Mouse (Mus musculus) G1E (cell line): ENCODE measurements around the gene Rhbdd2. TPM values are rescaled to one million over a fixed set of nuclear protein-coding genes. Genes with fewer than 3 reads are reported as not detected.

Source experiments
- ATAC-seq: 2 replicates; pipeline ENCODE4 v1.8.0; 2016; ENCODE audit warnings: mild to moderate bottlenecking; ENCODE audit not compliant: insufficient number of reproducible peaks, poor library complexity, low FRiP score, severe bottlenecking; ENCODE audit errors: extremely low read depth
- DNase-seq: peaks from one replicate; pipeline ENCODE4 v3.0.0; 2012; ENCODE audit warnings: low spot score
- H3K27me3 ChIP-seq: 2 replicates; pipeline ENCODE4 v1.6.1; 2012; ENCODE audit warnings: mild to moderate bottlenecking, low read length, inconsistent platforms; ENCODE audit not compliant: insufficient read depth
- H3K36me3 ChIP-seq: replicated peaks from 2 replicates; pipeline ENCODE3; 2012; ENCODE audit warnings: mild to moderate bottlenecking, inconsistent platforms
- H3K4me1 ChIP-seq: 2 replicates; pipeline ENCODE4 v1.6.1; 2012; ENCODE audit warnings: low read depth, low read length, inconsistent platforms, mixed read lengths; ENCODE audit not compliant: insufficient read depth
- H3K4me3 ChIP-seq: 2 replicates; pipeline ENCODE4 v1.5.1; 2012; ENCODE audit warnings: low read depth, mild to moderate bottlenecking, inconsistent platforms, low read length, moderate library complexity, mixed read lengths
- H3K9me3 ChIP-seq: replicated peaks from 2 replicates; pipeline ENCODE4 v1.6.1; 2012; ENCODE audit warnings: inconsistent platforms
- CTCF ChIP-seq: IDR thresholded peaks from 2 replicates; pipeline ENCODE4 v1.5.1; 2012; ENCODE audit warnings: low read depth, low read length, inconsistent platforms, mixed read lengths
- GATA1 ChIP-seq: IDR thresholded peaks from 2 replicates; pipeline ENCODE4 v1.6.1; 2012; ENCODE audit warnings: borderline replicate concordance, low read length, inconsistent platforms, mixed read lengths
- GATA2 ChIP-seq: IDR thresholded peaks from 2 replicates; pipeline ENCODE4 v1.6.1; 2012; ENCODE audit warnings: low read depth, low read length, inconsistent platforms, borderline replicate concordance
- POLR2AphosphoS5 ChIP-seq: IDR thresholded peaks from 2 replicates; pipeline ENCODE4 v1.6.1; 2012; ENCODE audit warnings: low read depth, low read length, inconsistent platforms; ENCODE audit not compliant: insufficient replicate concordance
- TAL1 ChIP-seq: conservative IDR thresholded peaks from 2 replicates; pipeline ENCODE4 v1.6.1; 2012; ENCODE audit warnings: low read depth, low read length, inconsistent platforms, mixed read lengths
- polyA plus RNA-seq: library from polyadenylated mRNA; stranded (reverse); fragments of >175 nt; gene quantifications from 2 replicates; pipeline ENCODE4 v1.2.3, GENCODE M21; 2012
- total RNA-seq, 2 experiments: library from RNA; stranded (forward) in 1 of 2; stranded (reverse) in 1 of 2; fragments of 200-1000 nt in 1 of 2; fragments of >200 nt in 1 of 2; fragmentation: Nextera tagmentation in 1 of 2; gene quantifications; 2 replicates each; pipeline ENCODE4 v1.2.3; 2014 to 2017

Rhbdd2 gene
- total and polyA plus RNA-seq, 3 experiments = 6.3 to 21.1 (median 9.8) TPM

DNA sequence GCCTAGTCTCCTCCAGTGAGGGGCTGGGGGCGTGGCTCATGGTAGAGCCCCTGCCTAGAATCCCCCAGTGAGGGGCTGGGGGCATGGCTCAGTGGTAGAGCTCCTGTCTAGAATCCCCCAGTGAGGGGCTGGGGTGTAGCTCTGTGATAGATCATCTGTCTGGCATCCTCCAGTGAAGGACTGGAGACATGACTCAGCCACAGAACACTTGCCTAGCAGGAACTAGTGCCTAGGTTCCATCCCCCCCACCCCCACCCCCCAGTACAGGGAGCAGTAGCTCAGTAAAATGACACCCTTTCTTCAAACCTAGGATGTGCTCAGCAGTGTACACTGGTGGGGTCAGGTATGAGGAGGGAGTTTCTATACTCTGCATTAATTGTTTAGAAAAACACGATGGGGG is 38.5 kb downstream of the Rhbdd2 start:
- no peaks in the 10 kb centered on the region for H3K36me3 ChIP-seq
- H3K4me3 ChIP-seq = no peak overlapping the region
- H3K9me3 ChIP-seq = no peaks in the 10 kb centered on the region
- peaks cover 9% of the 10 kb centered on the region for H3K4me1 ChIP-seq
- H3K27me3 ChIP-seq = peaks cover 8% of the 10 kb centered on the region
- no peak for ATAC-seq
- DNase-seq = no peak
- no peak for TF ChIP-seq GATA1
- no peak for TF ChIP-seq TAL1
- TF ChIP-seq POLR2AphosphoS5 = no peak
- no peak for TF ChIP-seq GATA2
- no peak for TF ChIP-seq CTCF

DNA sequence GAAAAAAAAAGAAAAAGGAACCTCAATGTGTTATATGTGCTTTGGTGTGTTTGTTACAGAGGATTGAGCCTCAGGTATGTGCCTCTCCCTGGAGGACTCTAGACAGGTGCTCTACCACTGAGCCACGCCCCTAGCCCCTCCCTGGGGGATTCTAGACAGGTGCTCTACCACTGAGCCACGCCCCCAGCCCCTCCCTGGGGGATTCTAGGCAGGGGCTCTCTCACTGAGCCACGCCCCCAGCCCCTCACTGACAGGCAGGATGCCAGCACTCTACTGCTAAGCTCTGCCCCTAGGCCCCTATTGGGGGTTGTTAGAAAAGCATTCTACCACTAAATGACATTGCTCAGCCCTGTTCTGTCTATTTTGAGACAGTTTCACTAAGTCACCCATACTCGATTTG is 40.1 kb downstream of the Rhbdd2 start:
- DNase-seq = no peak
- TF ChIP-seq GATA2 (no peak), POLR2AphosphoS5 (no peak), GATA1 (no peak), CTCF (no peak), TAL1 (no peak)
- H3K4me1 ChIP-seq = peaks cover 9% of the 10 kb centered on the region
- no peak overlapping the region for H3K4me3 ChIP-seq
- ATAC-seq = no peak
- peaks cover 7% of the 10 kb centered on the region for H3K27me3 ChIP-seq
- H3K9me3 ChIP-seq = no peaks in the 10 kb centered on the region
- H3K36me3 ChIP-seq = no peaks in the 10 kb centered on the region

DNA sequence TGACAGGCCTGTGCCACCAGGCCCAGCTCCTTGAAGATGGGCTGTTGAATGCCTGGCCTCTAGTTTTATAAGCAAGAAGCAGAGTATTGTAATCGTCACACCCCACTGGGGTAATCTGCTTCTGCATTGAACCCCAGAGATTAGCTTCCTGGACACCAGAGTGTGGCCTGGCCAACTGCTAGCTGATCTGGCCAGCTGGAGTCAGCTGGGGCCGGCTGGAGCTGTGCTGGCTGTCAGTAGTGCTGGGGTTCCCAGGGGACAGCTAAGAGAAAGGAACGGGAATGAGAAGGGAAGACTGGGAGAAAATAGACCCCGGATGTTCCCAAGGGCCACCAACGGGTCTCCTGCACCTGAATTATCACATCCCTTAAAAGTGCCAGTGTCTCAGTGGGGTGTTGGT is 40.6 kb downstream of the Rhbdd2 start:
- TF ChIP-seq CTCF (no peak), POLR2AphosphoS5 (no peak), GATA1 (no peak), TAL1 (no peak), GATA2 (no peak)
- Histone ChIP-seq H3K9me3 (no peaks in the 10 kb centered on the region), H3K4me3 (no peak overlapping the region), H3K4me1 (peaks cover 9% of the 10 kb centered on the region), H3K27me3 (peaks cover 7% of the 10 kb centered on the region), H3K36me3 (no peaks in the 10 kb centered on the region)
- DNase-seq (no peak), ATAC-seq (no peak)

- ATAC-seq = no peak
- no peak for DNase-seq
- H3K4me3 ChIP-seq = no peak overlapping the region
- no peak for TF ChIP-seq GATA1
- TF ChIP-seq TAL1 = no peak
- TF ChIP-seq POLR2AphosphoS5 = no peak
- TF ChIP-seq CTCF = no peak
- no peak for TF ChIP-seq GATA2
- peaks cover 7% of the 10 kb centered on the region for H3K27me3 ChIP-seq
- no peaks in the 10 kb centered on the region for H3K9me3 ChIP-seq
- H3K36me3 ChIP-seq = no peaks in the 10 kb centered on the region
- peaks cover 9% of the 10 kb centered on the region for H3K4me1 ChIP-seq
Measured at GRCm38 (mm10) chr5:135674349-135674775, 41.9 kb downstream of the Rhbdd2 start.

DNA sequence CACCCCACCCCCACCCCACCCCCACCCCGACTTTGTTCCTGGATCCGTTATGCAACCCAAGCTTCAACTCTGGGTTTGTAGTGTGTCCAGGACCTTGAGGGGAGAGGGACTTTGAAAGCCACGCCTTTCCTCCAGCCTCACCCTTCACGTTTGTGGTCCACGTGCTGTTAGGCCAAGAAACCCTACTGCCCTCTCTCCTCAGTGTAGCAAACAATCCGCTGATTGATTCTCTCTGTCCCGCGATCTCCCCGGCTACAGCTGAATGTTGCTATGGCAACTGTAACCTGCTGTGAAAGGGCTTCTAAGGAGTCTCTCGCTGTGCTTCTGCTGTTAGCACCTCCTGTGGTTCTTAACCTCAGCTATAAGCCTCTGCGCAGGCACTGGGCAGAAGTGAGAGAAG is 42.4 kb downstream of the Rhbdd2 start:
- ATAC-seq (no peak), DNase-seq (no peak)
- TF ChIP-seq GATA2 (no peak), GATA1 (no peak), TAL1 (no peak), POLR2AphosphoS5 (no peak), CTCF (no peak)
- Histone ChIP-seq H3K4me1 (peaks cover 6% of the 10 kb centered on the region), H3K4me3 (no peak overlapping the region), H3K36me3 (no peaks in the 10 kb centered on the region), H3K9me3 (no peaks in the 10 kb centered on the region), H3K27me3 (peaks cover 8% of the 10 kb centered on the region)

GRCm38 (mm10) chr5:135676696-135677095 is 44.3 kb downstream of the Rhbdd2 start:
- no peaks in the 10 kb centered on the region for H3K36me3 ChIP-seq
- no peaks in the 10 kb centered on the region for H3K9me3 ChIP-seq
- TF ChIP-seq GATA2 (no peak), CTCF (no peak), TAL1 (no peak), POLR2AphosphoS5 (no peak), GATA1 (no peak)
- no peak overlapping the region for H3K4me3 ChIP-seq
- peaks cover 3% of the 10 kb centered on the region for H3K4me1 ChIP-seq
- DNase-seq (no peak), ATAC-seq (no peak)
- H3K27me3 ChIP-seq = peaks cover 10% of the 10 kb centered on the region

GRCm38 (mm10) chr5:135677251-135677650 is 44.8 kb downstream of the Rhbdd2 start:
- Histone ChIP-seq H3K9me3 (no peaks in the 10 kb centered on the region), H3K36me3 (no peaks in the 10 kb centered on the region), H3K4me1 (peaks cover 3% of the 10 kb centered on the region), H3K27me3 (peaks cover 10% of the 10 kb centered on the region), H3K4me3 (no peak overlapping the region)
- ATAC-seq (no peak), DNase-seq (no peak)
- TF ChIP-seq CTCF (no peak), TAL1 (no peak), GATA2 (no peak), GATA1 (no peak), POLR2AphosphoS5 (no peak)
